Mouse (Mus musculus) stomach, postnatal 0 days (tissue): ENCODE measurements around the gene 1700029H14Rik. TPM values are rescaled to one million over a fixed set of nuclear protein-coding genes. Genes with fewer than 3 reads are reported as not detected.
A peak's percentile ranks its signal among the peaks of the same experiment; 100 is the strongest.

Experiments
- ATAC-seq: fragments of 200-750 bp; cut with Nextera tagmentation; 2 replicates; pipeline ENCODE4 v1.8.0; 2017; ENCODE audit not compliant: low FRiP score, low TSS enrichment
- DNase-seq: peaks from one replicate; pipeline ENCODE4 v3.0.0-alpha.2; 2016; ENCODE audit warnings: low spot score
- H3K27ac ChIP-seq: fragments of 300-500 bp; sonication (generic); replicated peaks from 2 replicates; pipeline ENCODE4 v1.5.1; 2014; ENCODE audit warnings: mild to moderate bottlenecking, control low read depth
- H3K27me3 ChIP-seq: fragments of 300-500 bp; sonication (generic); 2 replicates; pipeline ENCODE4 v1.6.1; 2014; ENCODE audit warnings: low read length; ENCODE audit not compliant: control insufficient read depth, insufficient read depth
- H3K36me3 ChIP-seq: fragments of 300-500 bp; sonication (generic); 2 replicates; pipeline ENCODE4 v1.6.1; 2014; ENCODE audit warnings: low read length, mixed read lengths; ENCODE audit not compliant: control insufficient read depth, insufficient read depth
- H3K4me1 ChIP-seq: fragments of 300-500 bp; sonication (generic); replicated peaks from 2 replicates; pipeline ENCODE4 v1.6.1; 2014; ENCODE audit warnings: antibody characterized with exemption; ENCODE audit not compliant: control insufficient read depth, insufficient read depth
- H3K4me2 ChIP-seq: fragments of 300-500 bp; sonication (generic); replicated peaks from 2 replicates; pipeline ENCODE4 v1.6.1; 2014; ENCODE audit warnings: low read depth, mild to moderate bottlenecking, control low read depth, moderate library complexity
- H3K4me3 ChIP-seq: fragments of 300-500 bp; sonication (generic); 2 replicates; pipeline ENCODE4 v1.5.1; 2014; ENCODE audit warnings: low read depth, low read length, control low read depth
- H3K9ac ChIP-seq: fragments of 300-500 bp; sonication (generic); 2 replicates; pipeline ENCODE4 v1.6.1; 2014; ENCODE audit warnings: mild to moderate bottlenecking, low read length, control low read depth, mixed read lengths
- H3K9me3 ChIP-seq: fragments of 300-500 bp; sonication (generic); 2 replicates; pipeline ENCODE4 v1.6.1; 2016; ENCODE audit warnings: low read length; ENCODE audit not compliant: control insufficient read depth
- CTCF ChIP-seq: IDR thresholded peaks from 2 replicates; pipeline ENCODE4 v1.5.1; 2016; ENCODE audit warnings: antibody characterized with exemption, low read depth, mild to moderate bottlenecking, moderate library complexity
- EP300 ChIP-seq: optimal IDR thresholded peaks from 2 replicates; pipeline ENCODE3; 2016; ENCODE audit warnings: antibody characterized with exemption
- WGBS: fragments of 180-500 bp; shearing (Covaris S2); extraction: QIAGEN DNeasy Blood & Tissue Kit; methylation state at CpG from one replicate; pipeline ENCODE4 v1.1.7; 2014; 5-methylcytosine and 5-hydroxymethylcytosine counted together
- polyA plus RNA-seq: library from polyadenylated mRNA; unstranded; fragments of >200 nt; fragmentation: Nextera tagmentation; extraction: Ambion mirVana; gene quantifications from 2 replicates; pipeline ENCODE4 v1.2.1, GENCODE M21; 2015

The 1700029H14Rik gene
- polyA plus RNA-seq, 1 experiment from 2014 or later, result not detected

GRCm38 (mm10) chr8:13541526-13541925 lies 20.7 kb downstream of the 1700029H14Rik start:
- Histone ChIP-seq H3K9ac (no peak overlapping the region), H3K9me3 (no peaks in the 10 kb centered on the region), H3K27me3 (no peaks in the 10 kb centered on the region), H3K4me3 (no peak overlapping the region), H3K27ac (no peak overlapping the region), H3K4me2 (no peak overlapping the region), H3K4me1 (no peaks in the 10 kb centered on the region; the same call in 1 of the 2 replicates), H3K36me3 (no peaks in the 10 kb centered on the region)
- no peak for DNase-seq
- 68% methylated on average over 5 of the region's 5 CpGs for WGBS
- ATAC-seq, result no peak
- TF ChIP-seq EP300 (no peak), CTCF (no peak)

GRCm38 (mm10) chr8:13540122-13540521 lies 22.1 kb downstream of the 1700029H14Rik start:
- ATAC-seq (no peak), DNase-seq (no peak)
- no peaks in the 10 kb centered on the region for H3K36me3 ChIP-seq
- H3K27me3 ChIP-seq, result no peaks in the 10 kb centered on the region
- H3K4me1 ChIP-seq, result no peaks in the 10 kb centered on the region; the same call in 1 of the 2 replicates
- H3K4me2 ChIP-seq, result no peak overlapping the region
- H3K27ac ChIP-seq, result no peak overlapping the region
- H3K9me3 ChIP-seq, result no peaks in the 10 kb centered on the region
- WGBS, result 80% methylated on average over 5 of the region's 5 CpGs
- H3K9ac ChIP-seq, result no peak overlapping the region
- TF ChIP-seq CTCF (no peak), EP300 (no peak)
- no peak overlapping the region for H3K4me3 ChIP-seq

GRCm38 (mm10) chr8:13538821-13539220 lies 23.4 kb downstream of the 1700029H14Rik start:
- H3K4me3 ChIP-seq, result no peak overlapping the region
- DNase-seq (peak; percentile 48), ATAC-seq (peak; percentile 70; the same call in 1 of the 2 replicates)
- 39% methylated on average over 6 of the region's 6 CpGs for WGBS
- H3K36me3 ChIP-seq, result no peaks in the 10 kb centered on the region
- peak overlapping the region; percentile 67; the same call in 1 of the 2 replicates for H3K27ac ChIP-seq
- H3K27me3 ChIP-seq, result no peaks in the 10 kb centered on the region
- no peaks in the 10 kb centered on the region; the same call in 1 of the 2 replicates for H3K4me1 ChIP-seq
- H3K4me2 ChIP-seq, result no peak overlapping the region
- peak; percentile 51 for TF ChIP-seq CTCF
- TF ChIP-seq EP300, result no peak
- H3K9ac ChIP-seq, result no peak overlapping the region
- no peaks in the 10 kb centered on the region for H3K9me3 ChIP-seq

GRCm38 (mm10) chr8:13537102-13537501 lies 25.2 kb downstream of the 1700029H14Rik start:
- Histone ChIP-seq H3K9ac (no peak overlapping the region), H3K4me2 (no peak overlapping the region), H3K27ac (no peak overlapping the region), H3K4me1 (no peaks in the 10 kb centered on the region; the same call in 1 of the 2 replicates), H3K36me3 (no peaks in the 10 kb centered on the region), H3K27me3 (no peaks in the 10 kb centered on the region), H3K9me3 (no peaks in the 10 kb centered on the region), H3K4me3 (no peak overlapping the region)
- no peak for ATAC-seq
- 45% methylated on average over 2 of the region's 2 CpGs for WGBS
- DNase-seq, result no peak
- TF ChIP-seq EP300 (no peak), CTCF (no peak)

- no peak for DNase-seq
- WGBS, result 54% methylated on average over 8 of the region's 8 CpGs
- Histone ChIP-seq H3K4me2 (no peak overlapping the region), H3K9ac (no peak overlapping the region), H3K27ac (no peak overlapping the region), H3K36me3 (no peaks in the 10 kb centered on the region), H3K27me3 (no peaks in the 10 kb centered on the region), H3K4me1 (peaks cover 25% of the 10 kb centered on the region), H3K9me3 (no peaks in the 10 kb centered on the region), H3K4me3 (no peak overlapping the region)
- ATAC-seq, result no peak
- TF ChIP-seq EP300 (no peak), CTCF (no peak)
These were observed 29.1 kb downstream of the 1700029H14Rik start for GRCm38 (mm10) chr8:13533123-13533522.

- 0 out of 2 replicates have a peak, but pooled peaks cover 3% of the 10 kb centered on the region for H3K9me3 ChIP-seq
- no peaks in the 10 kb centered on the region for H3K27me3 ChIP-seq
- no peak overlapping the region for H3K4me2 ChIP-seq
- H3K4me3 ChIP-seq, result no peak overlapping the region
- ATAC-seq (no peak), DNase-seq (no peak)
- 47% methylated on average over 9 of the region's 9 CpGs for WGBS
- H3K27ac ChIP-seq, result peak overlapping the region; percentile 86
- peaks cover 25% of the 10 kb centered on the region for H3K4me1 ChIP-seq
- H3K36me3 ChIP-seq, result no peaks in the 10 kb centered on the region
- TF ChIP-seq CTCF (no peak), EP300 (no peak)
- 0 out of 2 replicates have a peak overlapping the region, but pooled peaks have one; percentile 18 for H3K9ac ChIP-seq
These were observed 30.6 kb downstream of the 1700029H14Rik start for GRCm38 (mm10) chr8:13531602-13532171.
